Mouse (Mus musculus) CH12.LX (cell line): ENCODE results near the gene Rgs19. TPM values are rescaled to one million over a fixed set of nuclear protein-coding genes. Genes with fewer than 3 reads are reported as not detected.

Experiments used
- DNase-seq: peaks from one replicate; pipeline ENCODE4 v3.0.0-alpha.2; 2013; ENCODE audit errors: extremely low read depth
- H3K27ac ChIP-seq: 2 replicates; pipeline ENCODE4 v1.5.1; 2012; ENCODE audit warnings: low read depth, mild to moderate bottlenecking, control low read depth, moderate library complexity; ENCODE audit not compliant: insufficient read depth
- H3K27me3 ChIP-seq: replicated peaks from 2 replicates; pipeline ENCODE3; 2012; ENCODE audit warnings: inconsistent platforms
- H3K36me3 ChIP-seq, 2 experiments: replicated peaks in 1 of 2; 2 replicates each; pipeline versions ENCODE3 to v1.6.1; 2012; ENCODE audit warnings: inconsistent platforms in 1 of 2, low read length in 1 of 2, mild to moderate bottlenecking in 1 of 2, mixed read lengths in 1 of 2, moderate library complexity in 1 of 2; ENCODE audit not compliant: control insufficient read depth in 1 of 2, insufficient read depth in 1 of 2
- H3K4me1 ChIP-seq, 2 experiments: 2 replicates each; pipeline ENCODE4 v1.6.1; 2012; ENCODE audit warnings: inconsistent platforms in 1 of 2, moderate library complexity in 1 of 2; ENCODE audit not compliant: insufficient read depth in 2 of 2, control insufficient read depth in 1 of 2
- H3K4me2 ChIP-seq: 2 replicates; pipeline ENCODE4 v1.6.1; 2012; ENCODE audit warnings: low read depth, mild to moderate bottlenecking, control low read depth; ENCODE audit not compliant: poor library complexity, insufficient read depth, severe bottlenecking
- H3K4me3 ChIP-seq, 3 experiments: fragments of 150-350 bp in 1 of 3; sonication (generic) in 1 of 3; replicated peaks in 1 of 3; 2 replicates each; pipeline versions ENCODE3 to v1.5.1; 2011 to 2012; ENCODE audit warnings: low read depth in 2 of 3, low read length in 2 of 3, mild to moderate bottlenecking in 2 of 3, moderate library complexity in 2 of 3, control low read depth in 1 of 3, improper control_type of control experiment in 1 of 3, inconsistent platforms in 1 of 3, mixed read lengths in 1 of 3; ENCODE audit not compliant: poor library complexity in 1 of 3
- H3K79me2 ChIP-seq: replicated peaks from 2 replicates; pipeline ENCODE4 v1.6.1; 2012; ENCODE audit warnings: mild to moderate bottlenecking, moderate library complexity; ENCODE audit not compliant: control insufficient read depth, poor library complexity, insufficient read depth, severe bottlenecking; ENCODE audit errors: extremely low read depth
- H3K9ac ChIP-seq: 2 replicates; pipeline ENCODE4 v1.6.1; 2012; ENCODE audit warnings: low read depth, mild to moderate bottlenecking, control low read depth, moderate library complexity; ENCODE audit not compliant: insufficient read depth
- H3K9me3 ChIP-seq: replicated peaks from 2 replicates; pipeline ENCODE3; 2012; ENCODE audit warnings: low read length, inconsistent platforms, mixed read lengths
- BHLHE40 ChIP-seq: IDR thresholded peaks from 2 replicates; pipeline ENCODE4 v1.6.1; 2011; ENCODE audit warnings: mild to moderate bottlenecking, low read depth, low read length, improper control_type of control experiment
- CHD1 ChIP-seq: IDR thresholded peaks from 2 replicates; pipeline ENCODE4 v1.6.1; 2012; ENCODE audit warnings: low read depth, low read length, improper control_type of control experiment, inconsistent platforms
- CHD2 ChIP-seq: IDR thresholded peaks from 2 replicates; pipeline ENCODE4 v1.6.1; 2011; ENCODE audit warnings: low read length, improper control_type of control experiment
- CTCF ChIP-seq, 2 experiments: IDR thresholded peaks in 1 of 2; conservative IDR thresholded peaks in 1 of 2; 2 replicates each; pipeline ENCODE4 v1.5.1; 2011 to 2012; ENCODE audit warnings: low read depth in 2 of 2, low read length in 2 of 2, improper control_type of control experiment in 1 of 2, inconsistent platforms in 1 of 2, mild to moderate bottlenecking in 1 of 2, moderate library complexity in 1 of 2
- E2F4 ChIP-seq: IDR thresholded peaks from 2 replicates; pipeline ENCODE4 v1.6.1; 2011; ENCODE audit warnings: low read depth, low read length, improper control_type of control experiment; ENCODE audit not compliant: insufficient replicate concordance
- EP300 ChIP-seq: IDR thresholded peaks from 2 replicates; pipeline ENCODE4 v1.6.1; 2011; ENCODE audit warnings: low read length, improper control_type of control experiment
- ETS1 ChIP-seq: conservative IDR thresholded peaks from 2 replicates; pipeline ENCODE4 v1.6.1; 2012; ENCODE audit warnings: low read depth, mild to moderate bottlenecking, inconsistent platforms, low read length, improper control_type of control experiment, moderate library complexity
- GABPA ChIP-seq: IDR thresholded peaks from 2 replicates; pipeline ENCODE4 v1.6.1; 2012; ENCODE audit warnings: low read depth, low read length, improper control_type of control experiment, inconsistent platforms; ENCODE audit not compliant: insufficient replicate concordance
- HCFC1 ChIP-seq: IDR thresholded peaks from 2 replicates; pipeline ENCODE4 v1.6.1; 2012; ENCODE audit warnings: low read depth, mild to moderate bottlenecking, inconsistent platforms, low read length, improper control_type of control experiment
- JUN ChIP-seq: IDR thresholded peaks from 2 replicates; pipeline ENCODE4 v1.6.1; 2011; ENCODE audit warnings: low read depth, mild to moderate bottlenecking, low read length, improper control_type of control experiment, moderate library complexity; ENCODE audit not compliant: insufficient read depth
- JUND ChIP-seq: conservative IDR thresholded peaks from 2 replicates; pipeline ENCODE4 v1.6.1; 2011; ENCODE audit warnings: low read depth, low read length, improper control_type of control experiment
- MAFK ChIP-seq: IDR thresholded peaks from 2 replicates; pipeline ENCODE4 v1.6.1; 2011; ENCODE audit warnings: low read length, improper control_type of control experiment; ENCODE audit not compliant: insufficient replicate concordance
- MAX ChIP-seq: IDR thresholded peaks from 2 replicates; pipeline ENCODE4 v1.6.1; 2011; ENCODE audit warnings: low read length, improper control_type of control experiment
- MEF2A ChIP-seq: IDR thresholded peaks from 2 replicates; pipeline ENCODE4 v1.6.1; 2014; ENCODE audit warnings: low read depth, mild to moderate bottlenecking, inconsistent platforms, low read length, improper control_type of control experiment, borderline replicate concordance
- NELFE ChIP-seq: IDR thresholded peaks from 2 replicates; pipeline ENCODE4 v1.6.1; 2011; ENCODE audit warnings: low read depth, low read length, improper control_type of control experiment
- POLR2A ChIP-seq: IDR thresholded peaks from 2 replicates; pipeline ENCODE4 v1.6.1; 2011; ENCODE audit warnings: low read depth, mild to moderate bottlenecking, improper control_type of control experiment, low read length
- POLR2AphosphoS2 ChIP-seq: IDR thresholded peaks from 2 replicates; pipeline ENCODE4 v1.6.1; 2011; ENCODE audit warnings: low read depth, low read length, improper control_type of control experiment
- RAD21 ChIP-seq: IDR thresholded peaks from 2 replicates; pipeline ENCODE4 v1.6.1; 2011; ENCODE audit warnings: low read depth, mild to moderate bottlenecking, low read length, improper control_type of control experiment, moderate library complexity
- SIN3A ChIP-seq: IDR thresholded peaks from 2 replicates; pipeline ENCODE4 v1.6.1; 2012; ENCODE audit warnings: low read length, improper control_type of control experiment, inconsistent platforms
- TCF12 ChIP-seq: IDR thresholded peaks from 2 replicates; pipeline ENCODE4 v1.6.1; 2014; ENCODE audit warnings: low read depth, mild to moderate bottlenecking, inconsistent platforms, low read length, improper control_type of control experiment
- UBTF ChIP-seq: IDR thresholded peaks from 2 replicates; pipeline ENCODE4 v1.6.1; 2012; ENCODE audit warnings: low read depth, mild to moderate bottlenecking, inconsistent platforms, low read length, improper control_type of control experiment, moderate library complexity
- USF1 ChIP-seq: IDR thresholded peaks from 2 replicates; pipeline ENCODE4 v1.6.1; 2014; ENCODE audit warnings: low read depth, mild to moderate bottlenecking, inconsistent platforms, low read length, improper control_type of control experiment
- USF2 ChIP-seq: conservative IDR thresholded peaks from 2 replicates; pipeline ENCODE4 v1.6.1; 2011; ENCODE audit warnings: low read depth, low read length, improper control_type of control experiment
- ZC3H11A ChIP-seq: IDR thresholded peaks from 2 replicates; pipeline ENCODE4 v1.6.1; 2012; ENCODE audit warnings: low read depth, mild to moderate bottlenecking, inconsistent platforms, low read length, improper control_type of control experiment
- ZKSCAN1 ChIP-seq: IDR thresholded peaks from 2 replicates; pipeline ENCODE4 v1.6.1; 2012; ENCODE audit warnings: low read depth, inconsistent platforms, low read length, improper control_type of control experiment, borderline replicate concordance
- ZMIZ1 ChIP-seq: IDR thresholded peaks from 2 replicates; pipeline ENCODE4 v1.6.1; 2012; ENCODE audit warnings: low read depth, mild to moderate bottlenecking, inconsistent platforms, low read length, improper control_type of control experiment
- ZNF384 ChIP-seq: IDR thresholded peaks from 2 replicates; pipeline ENCODE4 v1.6.1; 2012; ENCODE audit warnings: low read depth, low read length, improper control_type of control experiment, inconsistent platforms
- dilution Hi-C: fragments of 300-500 bp; cut with MboI; formaldehyde crosslinking; loops from 2 replicates; pipeline ENCODE4 v1.14.3; 2020; ENCODE audit warnings: low sequenced_read_pairs; ENCODE audit not compliant: extremely low pct_unique_long_range_greater_than_20kb, extremely low pct_ligation_motif_present
- in situ Hi-C: fragments of 300-500 bp; cut with MboI; formaldehyde crosslinking; loops from 3 replicates; pipeline ENCODE4 v1.14.3; 2019; ENCODE audit warnings: low sequenced_read_pairs, low pct_ligation_motif_present, low pct_unique_long_range_greater_than_20kb, mixed read lengths
- polyA plus RNA-seq: library from polyadenylated mRNA; unstranded; fragments of >175 nt; gene quantifications from 2 replicates; pipeline ENCODE4 v1.2.1, GENCODE M21; 2012; ENCODE audit warnings: low read depth; ENCODE audit not compliant: insufficient read length
- total RNA-seq, 2 experiments: library from RNA; depleted of rRNA; stranded (reverse); fragments of 300-350 nt in 1 of 2; fragments of >200 nt in 1 of 2; gene quantifications; 2 replicates each; pipeline ENCODE4 v1.2.3; 2012 to 2014

Gene Rgs19
- total and polyA plus RNA-seq, 3 experiments, result 50.2 to 159 (median 67.0) TPM

GRCm38 (mm10) chr2:181684713-181685112, 9.1 kb downstream of the Rgs19 start:
- no peaks in the 10 kb centered on the region for H3K27me3 ChIP-seq
- in situ Hi-C loops, result no loop called here
- H3K4me2 ChIP-seq, result no peak overlapping the region
- TF ChIP-seq MAX (no peak), MAFK (no peak), TCF12 (no peak), ZC3H11A (no peak), ZKSCAN1 (no peak), EP300 (no peak), MEF2A (no peak), BHLHE40 (no peak), HCFC1 (no peak), UBTF (no peak), JUND (no peak), CTCF (conservative IDR thresholded peaks at IDR 0.05 in 1 of 2, IDR thresholded peaks at IDR 0.05 in 1 of 2; ENCODE audit: low read depth in 2 of 2, low read length in 2 of 2) (no peak), SIN3A (no peak), ETS1 (no peak), NELFE (no peak), ZNF384 (no peak), POLR2AphosphoS2 (no peak), USF1 (no peak)
- DNase-seq, result no peak
- H3K9ac ChIP-seq, result no peak overlapping the region
- H3K36me3 ChIP-seq, result peaks cover 29 to 60% of the 10 kb centered on the region in 2 experiments
- dilution Hi-C loops, result no loop called here
- peaks cover 17 to 58% of the 10 kb centered on the region in 2 experiments for H3K4me1 ChIP-seq
- no peak overlapping the region for H3K27ac ChIP-seq
- H3K79me2 ChIP-seq, result no peaks in the 10 kb centered on the region
- H3K4me3 ChIP-seq, result no peak overlapping the region
- H3K9me3 ChIP-seq, result no peaks in the 10 kb centered on the region

- Histone ChIP-seq H3K27ac (no peak overlapping the region), H3K79me2 (no peaks in the 10 kb centered on the region), H3K4me3 (no peak overlapping the region), H3K4me2 (no peak overlapping the region), H3K4me1 (peaks cover 12 to 54% of the 10 kb centered on the region in 2 experiments), H3K9me3 (no peaks in the 10 kb centered on the region), H3K9ac (no peak overlapping the region), H3K36me3 (peaks cover 18 to 47% of the 10 kb centered on the region in 2 experiments), H3K27me3 (no peaks in the 10 kb centered on the region)
- TF ChIP-seq HCFC1 (no peak), USF2 (no peak), ZNF384 (no peak), GABPA (no peak), E2F4 (no peak), MAX (no peak), JUND (no peak), UBTF (no peak), RAD21 (no peak), CHD1 (no peak), POLR2A (no peak), CHD2 (no peak), JUN (no peak), POLR2AphosphoS2 (no peak; the same call in 1 of the 2 replicates), ZMIZ1 (no peak), MEF2A (no peak), TCF12 (no peak)
- in situ Hi-C loops (no loop called here), dilution Hi-C loops (no loop called here)
- no peak for DNase-seq
Observed at GRCm38 (mm10) chr2:181683381-181683780, 10.4 kb downstream of the Rgs19 start.
